Mouse (Mus musculus) heart, postnatal 0 days (tissue): ENCODE data around the gene Clec2e. TPM values are rescaled to one million over a fixed set of nuclear protein-coding genes. Genes with fewer than 3 reads are reported as not detected.
A peak's percentile ranks its signal among the peaks of the same experiment; 100 is the strongest.
"Not testable (repeated sequence)": the region's sequence is repeated elsewhere in the genome, so short reads cannot be mapped to it uniquely, and the experiment has no call there.

Source experiments
- ATAC-seq: fragments of 200-750 bp; cut with Nextera tagmentation; 2 replicates; pipeline ENCODE4 v1.8.0; 2017; ENCODE audit warnings: low read depth, moderate number of reproducible peaks, moderate library complexity; ENCODE audit not compliant: insufficient read depth
- DNase-seq: peaks from one replicate; pipeline ENCODE4 v3.0.0-alpha.2; 2016; ENCODE audit warnings: low spot score
- H3K27ac ChIP-seq: fragments of 300-500 bp; sonication (generic); 2 replicates; pipeline ENCODE4 v1.5.1; 2014; ENCODE audit warnings: low read depth, mild to moderate bottlenecking
- H3K27me3 ChIP-seq: fragments of 300-500 bp; sonication (generic); 2 replicates; pipeline ENCODE4 v1.6.1; 2014; ENCODE audit warnings: low read length, mixed read lengths; ENCODE audit not compliant: control insufficient read depth, insufficient read depth
- H3K36me3 ChIP-seq: fragments of 300-500 bp; sonication (generic); replicated peaks from 2 replicates; pipeline ENCODE4 v1.6.1; 2014; ENCODE audit warnings: low read length, mixed read lengths; ENCODE audit not compliant: control insufficient read depth, insufficient read depth
- H3K4me1 ChIP-seq: fragments of 300-500 bp; sonication (generic); 2 replicates; pipeline ENCODE4 v1.6.1; 2014; ENCODE audit warnings: antibody characterized with exemption; ENCODE audit not compliant: control insufficient read depth, insufficient read depth
- H3K4me2 ChIP-seq: fragments of 300-500 bp; sonication (generic); 2 replicates; pipeline ENCODE4 v1.6.1; 2014; ENCODE audit warnings: low read depth, mild to moderate bottlenecking, low read length, moderate library complexity
- H3K4me3 ChIP-seq: fragments of 300-500 bp; sonication (generic); 2 replicates; pipeline ENCODE4 v1.5.1; 2014; ENCODE audit warnings: low read depth, low read length
- H3K9ac ChIP-seq: fragments of 300-500 bp; sonication (generic); replicated peaks from 2 replicates; pipeline ENCODE4 v1.6.1; 2014; ENCODE audit warnings: low read depth, low read length, mixed read lengths
- H3K9me3 ChIP-seq: fragments of 300-500 bp; sonication (generic); replicated peaks from 2 replicates; pipeline ENCODE4 v1.6.1; 2016; ENCODE audit warnings: low read length; ENCODE audit not compliant: control insufficient read depth
- CTCF ChIP-seq: IDR thresholded peaks from 2 replicates; pipeline ENCODE4 v1.5.1; 2016; ENCODE audit warnings: antibody characterized with exemption, control low read depth, low read depth
- EP300 ChIP-seq: IDR thresholded peaks from 2 replicates; pipeline ENCODE4 v1.6.1; 2016; ENCODE audit warnings: antibody characterized with exemption, low read depth
- WGBS: fragments of 180-500 bp; shearing (Covaris S2); extraction: QIAGEN DNeasy Blood & Tissue Kit; methylation state at CpG from one replicate; pipeline ENCODE4 v1.1.7; 2014; 5-methylcytosine and 5-hydroxymethylcytosine counted together
- polyA plus RNA-seq: library from polyadenylated mRNA; unstranded; fragments of >200 nt; fragmentation: Nextera tagmentation; extraction: Ambion mirVana; gene quantifications from 2 replicates; pipeline ENCODE4 v1.2.1, GENCODE M21; 2015
- total RNA-seq: library from RNA; depleted of rRNA; stranded (reverse); fragments of >200 nt; gene quantifications from 2 replicates; pipeline ENCODE4 v1.2.3, GENCODE M21; 2014; ENCODE audit warnings: low replicate concordance

The Clec2e gene
- total and polyA plus RNA-seq, 2 experiments from 2014 or later = not detected

DNA sequence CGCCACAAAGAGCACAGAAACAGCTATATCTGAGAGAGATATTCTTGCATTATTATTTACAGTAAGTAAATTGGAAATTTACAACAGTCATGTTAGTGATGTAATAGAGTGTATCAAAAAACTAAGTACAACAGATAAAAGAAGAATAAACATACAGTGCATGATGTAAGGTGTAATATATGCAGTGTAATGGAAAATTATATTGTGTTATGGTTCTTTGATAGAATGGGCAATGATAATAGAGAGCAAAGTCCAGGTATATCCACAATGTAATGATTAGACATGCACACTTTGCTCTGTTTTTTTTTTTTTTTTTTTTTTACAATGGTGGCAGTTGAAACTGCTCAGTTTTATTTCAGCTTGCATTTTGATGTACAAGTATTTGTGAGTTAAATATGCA is 891 bp upstream of the Clec2e start:
- Histone ChIP-seq H3K4me1 (no peaks in the 10 kb centered on the region), H3K27ac (no peak overlapping the region), H3K4me3 (no peak overlapping the region), H3K36me3 (no peaks in the 10 kb centered on the region), H3K27me3 (no peaks in the 10 kb centered on the region), H3K9me3 (no peaks in the 10 kb centered on the region), H3K4me2 (no peak overlapping the region), H3K9ac (no peak overlapping the region)
- WGBS = 71% methylated on average over 1 of the region's 1 CpGs
- no peak for DNase-seq
- no peak for ATAC-seq
- TF ChIP-seq CTCF (no peak), EP300 (no peak)

DNA sequence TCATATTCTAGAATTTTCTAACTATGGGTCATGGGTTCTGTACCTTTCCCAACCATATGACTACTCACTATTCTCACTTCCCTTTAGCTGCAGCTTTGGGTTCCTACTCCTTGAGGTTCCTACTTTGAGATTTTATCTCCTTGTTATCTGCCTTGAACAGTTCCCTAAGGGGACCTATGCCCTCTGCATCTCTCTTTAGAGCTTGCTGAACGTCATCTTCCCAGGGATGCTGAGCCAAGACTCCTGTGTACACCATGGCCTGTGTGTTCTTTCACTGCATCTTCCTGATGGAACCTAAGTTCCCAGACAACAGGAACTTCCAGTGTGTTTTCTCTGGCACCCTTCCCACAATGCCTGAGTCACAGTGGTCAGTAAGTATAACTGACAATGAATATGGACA is 2.8 kb downstream of the Clec2e start:
- WGBS = 16% methylated on average over 1 of the region's 1 CpGs
- no peaks in the 10 kb centered on the region for H3K36me3 ChIP-seq
- H3K4me1 ChIP-seq = no peaks in the 10 kb centered on the region
- TF ChIP-seq EP300 = no peak
- no peak for TF ChIP-seq CTCF
- H3K4me3 ChIP-seq = no peak overlapping the region
- DNase-seq (no peak), ATAC-seq (peak; percentile 36; the same call in 1 of the 2 replicates)
- H3K9me3 ChIP-seq = no peaks in the 10 kb centered on the region
- H3K9ac ChIP-seq = no peak overlapping the region
- no peaks in the 10 kb centered on the region for H3K27me3 ChIP-seq
- no peak overlapping the region for H3K4me2 ChIP-seq
- H3K27ac ChIP-seq = 0 out of 2 replicates have a peak overlapping the region, but pooled peaks have one; percentile 25

DNA sequence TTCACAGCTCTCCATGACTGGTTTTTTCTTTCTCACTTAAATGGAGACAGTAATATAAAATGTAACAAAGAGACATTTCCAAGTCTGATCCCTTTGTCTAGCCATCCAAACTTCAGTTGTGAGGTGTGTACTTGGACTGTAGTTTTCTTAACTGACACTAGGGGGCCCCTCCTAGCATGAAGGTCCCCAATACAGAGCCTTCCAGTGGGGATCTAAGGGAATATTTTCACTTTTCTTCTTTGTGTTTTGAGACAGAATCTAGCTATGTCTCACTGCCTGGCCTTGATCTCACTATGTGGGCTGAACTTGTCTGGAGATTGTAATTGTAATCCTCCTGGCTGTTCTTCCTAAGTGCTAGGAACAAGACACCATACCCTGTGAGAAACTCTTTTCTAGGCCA is 5.5 kb downstream of the Clec2e start:
- peak; percentile 67 for TF ChIP-seq CTCF
- no peak for TF ChIP-seq EP300
- Histone ChIP-seq H3K9me3 (no peaks in the 10 kb centered on the region), H3K36me3 (no peaks in the 10 kb centered on the region), H3K4me1 (no peaks in the 10 kb centered on the region), H3K9ac (no peak overlapping the region), H3K4me3 (no peak overlapping the region), H3K27me3 (no peaks in the 10 kb centered on the region), H3K4me2 (no peak overlapping the region), H3K27ac (no peak overlapping the region)
- ATAC-seq (peak; percentile 49; the same call in 1 of the 2 replicates), DNase-seq (peak; percentile 60)

DNA sequence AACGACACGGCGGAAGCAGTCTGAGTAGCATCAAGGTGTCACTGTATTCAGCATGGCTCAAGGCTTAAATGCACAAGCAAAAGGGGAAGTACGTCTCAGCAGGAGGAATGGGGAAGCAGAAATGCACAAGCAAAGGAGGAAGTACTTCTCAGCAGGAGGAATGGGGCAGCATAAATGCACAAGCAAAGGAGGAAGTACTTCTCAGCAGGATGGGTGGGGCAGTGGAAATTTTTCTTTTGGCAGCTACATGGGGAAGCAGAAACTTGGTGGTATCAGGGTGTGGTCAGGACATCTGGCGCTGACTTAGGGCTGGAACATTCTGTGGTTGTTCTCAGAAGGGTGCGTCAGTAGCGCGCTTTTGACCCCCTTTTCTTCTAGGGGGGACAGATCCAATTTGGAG is 12.1 kb downstream of the Clec2e start:
- not testable (repeated sequence) for H3K9ac ChIP-seq, ATAC-seq, H3K27ac ChIP-seq, DNase-seq, H3K9me3 ChIP-seq, H3K27me3 ChIP-seq, H3K4me1 ChIP-seq, H3K4me2 ChIP-seq, H3K36me3 ChIP-seq, H3K4me3 ChIP-seq
- 94% methylated on average over 8 of the region's 8 CpGs for WGBS

DNA sequence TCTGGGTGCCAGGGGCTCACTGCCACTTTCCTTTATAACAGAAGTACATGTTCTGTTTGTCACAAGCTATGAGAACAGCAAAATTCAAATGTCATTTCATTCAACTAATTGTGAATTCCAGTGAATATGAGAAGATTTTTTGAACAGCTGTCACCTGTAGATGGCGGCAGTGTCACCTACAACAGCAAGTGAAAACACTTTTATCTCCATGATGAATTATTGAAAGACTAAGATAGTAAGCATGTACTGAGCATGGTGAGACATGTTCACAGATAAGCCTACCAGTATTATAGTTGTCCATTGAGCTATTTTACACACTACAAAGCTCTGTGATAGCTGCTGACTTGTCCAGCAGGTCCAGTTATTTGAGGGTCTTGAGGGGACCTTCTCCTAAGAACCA is 12.6 kb downstream of the Clec2e start:
- WGBS = 66% methylated on average over 1 of the region's 1 CpGs
- ATAC-seq = no peak

DNA sequence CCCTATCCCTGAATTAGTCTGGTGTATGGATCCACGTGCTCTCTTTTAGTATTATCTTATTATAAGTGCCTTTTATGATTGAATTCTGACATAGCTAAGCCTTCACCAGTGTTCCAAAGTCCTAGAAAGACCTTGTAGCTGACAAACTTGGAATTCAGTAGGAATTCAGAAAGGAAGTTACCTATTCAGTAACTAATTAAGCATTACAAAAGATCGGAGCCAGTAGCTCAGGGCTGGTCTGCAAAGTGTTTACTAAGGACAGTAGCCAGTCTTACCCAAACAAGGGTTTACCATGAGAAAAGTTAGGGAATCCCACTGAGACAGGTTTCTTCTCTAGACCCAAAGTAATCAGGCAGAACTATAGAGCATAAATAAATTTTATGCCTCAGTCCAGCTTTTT is 14.7 kb downstream of the Clec2e start:
- 77% methylated on average over 2 of the region's 2 CpGs for WGBS
- not testable (repeated sequence) for ATAC-seq, H3K9ac ChIP-seq, H3K4me2 ChIP-seq, H3K9me3 ChIP-seq, H3K4me3 ChIP-seq, DNase-seq, H3K27me3 ChIP-seq, H3K27ac ChIP-seq, H3K4me1 ChIP-seq, H3K36me3 ChIP-seq

More for the DNA sequence above, 12.6 kb downstream of the Clec2e start:
- H3K27ac ChIP-seq = no peak overlapping the region
- H3K27me3 ChIP-seq = no peaks in the 10 kb centered on the region
- no peaks in the 10 kb centered on the region for H3K4me1 ChIP-seq
- no peaks in the 10 kb centered on the region for H3K36me3 ChIP-seq
- H3K4me3 ChIP-seq = no peak overlapping the region
- H3K9ac ChIP-seq = no peak overlapping the region
- H3K9me3 ChIP-seq = no peaks in the 10 kb centered on the region
- TF ChIP-seq CTCF = peak; percentile 38
- no peak for TF ChIP-seq EP300
- no peak overlapping the region for H3K4me2 ChIP-seq
- DNase-seq = no peak
